Mouse (Mus musculus) MEL (cell line): ENCODE results near the gene Mpc1. TPM values are rescaled to one million over a fixed set of nuclear protein-coding genes. Genes with fewer than 3 reads are reported as not detected.

ENCODE experiments used
- DNase-seq: peaks from one replicate; pipeline ENCODE4 v3.0.0; 2011; ENCODE audit warnings: low read depth, low spot score
- H3K27ac ChIP-seq: 2 replicates; pipeline ENCODE4 v1.5.1; 2012; ENCODE audit warnings: low read depth, mild to moderate bottlenecking, control low read depth, low read length, moderate library complexity; ENCODE audit not compliant: control insufficient read depth
- H3K27me3 ChIP-seq, 2 experiments: fragments of 150-350 bp in 1 of 2; sonication (generic) in 1 of 2; 2 replicates each; pipeline ENCODE4 v1.6.1; 2012; ENCODE audit warnings: low read length in 2 of 2, mild to moderate bottlenecking in 2 of 2, improper control_type of control experiment in 1 of 2, moderate library complexity in 1 of 2; ENCODE audit not compliant: insufficient read depth in 2 of 2, control insufficient read depth in 1 of 2
- H3K36me3 ChIP-seq, 2 experiments: 2 replicates each; pipeline ENCODE4 v1.6.1; 2012 to 2014; ENCODE audit warnings: low read length in 2 of 2, improper control_type of control experiment in 1 of 2, inconsistent platforms in 1 of 2, mild to moderate bottlenecking in 1 of 2; ENCODE audit not compliant: insufficient read depth in 2 of 2, control insufficient read depth in 1 of 2
- H3K4me1 ChIP-seq, 2 experiments: fragments of 150-350 bp in 1 of 2; sonication (generic) in 1 of 2; 2 replicates each; pipeline ENCODE4 v1.6.1; 2012; ENCODE audit warnings: low read length in 2 of 2, improper control_type of control experiment in 1 of 2, mild to moderate bottlenecking in 1 of 2; ENCODE audit not compliant: insufficient read depth in 2 of 2, control insufficient read depth in 1 of 2
- H3K4me3 ChIP-seq, 2 experiments: fragments of 150-350 bp in 1 of 2; sonication (generic) in 1 of 2; 2 replicates each; pipeline ENCODE4 v1.5.1; 2012; ENCODE audit warnings: low read depth in 2 of 2, low read length in 2 of 2, mild to moderate bottlenecking in 2 of 2, moderate library complexity in 2 of 2, control low read depth in 1 of 2, improper control_type of control experiment in 1 of 2; ENCODE audit not compliant: control insufficient read depth in 1 of 2, insufficient read depth in 1 of 2
- H3K79me2 ChIP-seq: 2 replicates; pipeline ENCODE4 v1.6.1; 2012; ENCODE audit warnings: mild to moderate bottlenecking, low read length, moderate library complexity; ENCODE audit not compliant: control insufficient read depth, poor library complexity, insufficient read depth
- H3K9ac ChIP-seq: 2 replicates; pipeline ENCODE4 v1.6.1; 2012; ENCODE audit warnings: low read depth, mild to moderate bottlenecking, control low read depth, low read length, moderate library complexity; ENCODE audit not compliant: control insufficient read depth, poor library complexity, severe bottlenecking
- H3K9me3 ChIP-seq: fragments of 150-350 bp; sonication (generic); replicated peaks from 2 replicates; pipeline ENCODE4 v1.6.1; 2012; ENCODE audit warnings: mild to moderate bottlenecking, low read length, improper control_type of control experiment, moderate library complexity; ENCODE audit not compliant: insufficient read depth
- ELF1 ChIP-seq: IDR thresholded peaks from 2 replicates; pipeline ENCODE4 v1.6.1; 2014; ENCODE audit warnings: low read depth, mild to moderate bottlenecking, inconsistent platforms, low read length, improper control_type of control experiment, moderate library complexity
- EP300 ChIP-seq, 2 experiments: IDR thresholded peaks; 2 replicates each; pipeline ENCODE4 v1.6.1; 2011; ENCODE audit warnings: improper control_type of control experiment in 2 of 2, low read length in 2 of 2, low read depth in 1 of 2, mild to moderate bottlenecking in 1 of 2
- ETS1 ChIP-seq: IDR thresholded peaks from 2 replicates; pipeline ENCODE4 v1.6.1; 2012; ENCODE audit warnings: low read depth, mild to moderate bottlenecking, inconsistent platforms, low read length, improper control_type of control experiment, moderate library complexity
- GABPA ChIP-seq: IDR thresholded peaks from 2 replicates; pipeline ENCODE4 v1.6.1; 2012; ENCODE audit warnings: low read depth, mild to moderate bottlenecking, inconsistent platforms, low read length, improper control_type of control experiment, moderate library complexity
- GATA1 ChIP-seq: IDR thresholded peaks from 2 replicates; pipeline ENCODE4 v1.6.1; 2011; ENCODE audit warnings: low read depth, low read length, improper control_type of control experiment
- HCFC1 ChIP-seq: IDR thresholded peaks from 2 replicates; pipeline ENCODE4 v1.6.1; 2012; ENCODE audit warnings: low read depth, mild to moderate bottlenecking, inconsistent platforms, low read length, improper control_type of control experiment, moderate library complexity
- KAT2A ChIP-seq: conservative IDR thresholded peaks from 2 replicates; pipeline ENCODE4 v1.6.1; 2012; ENCODE audit warnings: low read depth, low read length, improper control_type of control experiment, inconsistent platforms
- MAZ ChIP-seq: IDR thresholded peaks from 2 replicates; pipeline ENCODE4 v1.6.1; 2012; ENCODE audit warnings: low read depth, mild to moderate bottlenecking, inconsistent platforms, low read length, improper control_type of control experiment
- MEF2A ChIP-seq: IDR thresholded peaks from 2 replicates; pipeline ENCODE4 v1.6.1; 2014; ENCODE audit warnings: low read depth, mild to moderate bottlenecking, inconsistent platforms, low read length, improper control_type of control experiment; ENCODE audit not compliant: poor library complexity, insufficient replicate concordance, severe bottlenecking; ENCODE audit errors: extremely low read depth
- MXI1 ChIP-seq: IDR thresholded peaks from 2 replicates; pipeline ENCODE4 v1.6.1; 2011; ENCODE audit warnings: mild to moderate bottlenecking, low read depth, low read length, improper control_type of control experiment
- MYC ChIP-seq: IDR thresholded peaks from 2 replicates; pipeline ENCODE4 v1.6.1; 2011; ENCODE audit warnings: low read depth, mild to moderate bottlenecking, low read length, improper control_type of control experiment, moderate library complexity
- NELFE ChIP-seq: IDR thresholded peaks from 2 replicates; pipeline ENCODE4 v1.6.1; 2011; ENCODE audit warnings: low read depth, low read length, improper control_type of control experiment
- NRF1 ChIP-seq: IDR thresholded peaks from 2 replicates; pipeline ENCODE4 v1.6.1; 2014; ENCODE audit warnings: low read depth, mild to moderate bottlenecking, inconsistent platforms, low read length, improper control_type of control experiment, moderate library complexity; ENCODE audit not compliant: poor library complexity, insufficient read depth, severe bottlenecking
- POLR2A ChIP-seq, 2 experiments: IDR thresholded peaks; 2 replicates each; pipeline ENCODE4 v1.6.1; 2011 to 2012; ENCODE audit warnings: low read length in 2 of 2, mild to moderate bottlenecking in 2 of 2, control low read depth in 1 of 2, improper control_type of control experiment in 1 of 2, low read depth in 1 of 2, moderate library complexity in 1 of 2; ENCODE audit not compliant: control insufficient read depth in 1 of 2, insufficient read depth in 1 of 2, poor library complexity in 1 of 2
- POLR2AphosphoS2 ChIP-seq: IDR thresholded peaks from 2 replicates; pipeline ENCODE4 v1.6.1; 2011; ENCODE audit warnings: low read length, improper control_type of control experiment
- POLR2AphosphoS5 ChIP-seq: IDR thresholded peaks from 2 replicates; pipeline ENCODE4 v1.6.1; 2012; ENCODE audit warnings: low read depth, borderline replicate concordance, mild to moderate bottlenecking, inconsistent platforms, low read length, moderate library complexity, mixed read lengths
- SIN3A ChIP-seq: IDR thresholded peaks from 2 replicates; pipeline ENCODE4 v1.6.1; 2012; ENCODE audit warnings: low read length, improper control_type of control experiment, inconsistent platforms
- TBP ChIP-seq: IDR thresholded peaks from 2 replicates; pipeline ENCODE4 v1.8.0; 2011; ENCODE audit warnings: low read depth, low read length, improper control_type of control experiment
- TCF12 ChIP-seq: IDR thresholded peaks from 2 replicates; pipeline ENCODE4 v1.6.1; 2014; ENCODE audit warnings: low read depth, mild to moderate bottlenecking, inconsistent platforms, low read length, improper control_type of control experiment, moderate library complexity
- UBTF ChIP-seq: IDR thresholded peaks from 2 replicates; pipeline ENCODE4 v1.6.1; 2012; ENCODE audit warnings: low read depth, mild to moderate bottlenecking, inconsistent platforms, low read length, improper control_type of control experiment, moderate library complexity, borderline replicate concordance; ENCODE audit not compliant: insufficient read depth
- ZC3H11A ChIP-seq: IDR thresholded peaks from 2 replicates; pipeline ENCODE4 v1.6.1; 2012; ENCODE audit warnings: low read depth, mild to moderate bottlenecking, inconsistent platforms, low read length, improper control_type of control experiment
- ZKSCAN1 ChIP-seq: IDR thresholded peaks from 2 replicates; pipeline ENCODE4 v1.6.1; 2012; ENCODE audit warnings: low read depth, mild to moderate bottlenecking, inconsistent platforms, low read length, improper control_type of control experiment, moderate library complexity
- ZMIZ1 ChIP-seq: IDR thresholded peaks from 2 replicates; pipeline ENCODE4 v1.6.1; 2012; ENCODE audit warnings: low read depth, mild to moderate bottlenecking, inconsistent platforms, low read length, improper control_type of control experiment, moderate library complexity
- polyA plus RNA-seq, 2 experiments: library from polyadenylated mRNA; stranded (reverse) in 1 of 2; unstranded in 1 of 2; fragments of >175 nt in 1 of 2; fragments of >200 nt in 1 of 2; gene quantifications; 2 replicates each; pipeline versions ENCODE4 v1.2.1 to v1.2.4; 2012; ENCODE audit warnings: low replicate concordance in 2 of 2, low read depth in 1 of 2; ENCODE audit not compliant: insufficient read length in 2 of 2, insufficient read depth in 1 of 2, missing spikeins in 1 of 2
- total RNA-seq: library from RNA; depleted of rRNA; stranded (reverse); fragments of 300-350 nt; gene quantifications from 2 replicates; pipeline ENCODE4 v1.2.3, GENCODE M21; 2012

Mpc1 gene
- total and polyA plus RNA-seq, 3 experiments = 56.2 to 89.6 TPM; not detected in 1

- peak; percentile 90 for TF ChIP-seq MXI1
- peak; percentile 78 for TF ChIP-seq NRF1
- TF ChIP-seq POLR2AphosphoS5 = no peak
- no peak; the same call in 1 of the 2 replicates for TF ChIP-seq ETS1
- TF ChIP-seq ZMIZ1 = 0 out of 2 replicates have a peak, but pooled peaks have one; percentile 28
- TF ChIP-seq POLR2A (IDR thresholded peaks at IDR 0.05; ENCODE audit: control insufficient read depth in 1 of 2, insufficient read depth in 1 of 2, low read depth in 1 of 2, low read length in 2 of 2, poor library complexity in 1 of 2) = peak; percentile 70 to 87
- 0 out of 2 replicates have a peak, but pooled peaks have one; percentile 63 for TF ChIP-seq UBTF
- TF ChIP-seq EP300 (IDR thresholded peaks at IDR 0.05; ENCODE audit: low read depth in 1 of 2, low read length in 2 of 2) = no peak
- no peak for TF ChIP-seq ZKSCAN1
- TF ChIP-seq KAT2A = no peak; the same call in 1 of the 2 replicates
- no peak for TF ChIP-seq MEF2A
- peak; percentile 64 for TF ChIP-seq NELFE
- no peak for TF ChIP-seq ZC3H11A
- TF ChIP-seq ELF1 = peak; percentile 94
- TF ChIP-seq MYC = no peak
- TF ChIP-seq TCF12 = peak; percentile 59
- TF ChIP-seq SIN3A = peak; percentile 92
- peak; percentile 88 for TF ChIP-seq HCFC1
- peak; percentile 70; the same call in 1 of the 2 replicates for TF ChIP-seq POLR2AphosphoS2
- TF ChIP-seq GABPA = no peak
- 0 out of 2 replicates have a peak, but pooled peaks have one; percentile 52 for TF ChIP-seq MAZ
- peak; percentile 34; the same call in 1 of the 2 replicates for TF ChIP-seq GATA1
- peak; percentile 68 for TF ChIP-seq TBP
- no peaks in the 10 kb centered on the region for H3K27me3 ChIP-seq
- peak within 1 kb of the TSS; percentile 82 to 94 for H3K4me3 ChIP-seq
- peak within 1 kb of the TSS; percentile 64 for H3K27ac ChIP-seq
- DNase-seq = peak; percentile 95
- H3K4me1 ChIP-seq = peaks cover 3 to 8% of the 10 kb centered on the region in 2 experiments
- H3K9me3 ChIP-seq = no peaks in the 10 kb centered on the region
- H3K9ac ChIP-seq = peak within 1 kb of the TSS; percentile 86
- H3K36me3 ChIP-seq = no peaks in the 10 kb centered on the region; a peak in 1 of 4 replicates
- peaks cover 44% of the 10 kb centered on the region for H3K79me2 ChIP-seq
Measured at GRCm38 (mm10) chr17:8310838-8311614, 28.3 kb downstream of the Mpc1 start, which contains the start of gene Sft2d1. Sft2d1 (plus strand) TSS chr17:8311102.
